ENCODE assay signal across 21 mouse cellular contexts in genomic region chr19:17125380-17125779, GRCm38 (mm10).
DNase-seq lines count a peak whose midpoint lies in the region; ATAC-seq and TF ChIP-seq lines count a peak whose summit lies in the region.
"Had no signal": no experiment of that assay in that cellular context is flagged by ENCODE, and none has a peak within 500 bp of the region (broad histone marks: within the 10 kb centered on the region; RNA-seq: fewer than 3 reads in every experiment).

No protein-coding gene starts in this region.

- no peak for TF ChIP-seq CTCF in liver, adult 2 months (IDR thresholded peaks at IDR 0.05; ENCODE audit: low read depth, low read length)
- no peak for TF ChIP-seq CTCF in CH12.LX (conservative IDR thresholded peaks at IDR 0.05 in 1 of 2, IDR thresholded peaks at IDR 0.05 in 1 of 2; ENCODE audit: low read depth in 2 of 2, low read length in 2 of 2)
- no peak for TF ChIP-seq CTCF in MEL (IDR thresholded peaks at IDR 0.05 in 2 of 3, conservative IDR thresholded peaks at IDR 0.05 in 1 of 3; ENCODE audit: control insufficient read depth in 1 of 3, insufficient read depth in 1 of 3, low read depth in 2 of 3, low read length in 3 of 3, poor library complexity in 1 of 3, severe bottlenecking in 1 of 3)

- no peak for TF ChIP-seq POLR2A in liver, adult 2 months (IDR thresholded peaks at IDR 0.05; ENCODE audit: extremely low read depth, insufficient read depth, low read length)
- TF ChIP-seq POLR2A in CH12.LX (IDR thresholded peaks at IDR 0.05; ENCODE audit: low read depth, low read length) (no peak), MEL (IDR thresholded peaks at IDR 0.05; ENCODE audit: control insufficient read depth in 1 of 2, insufficient read depth in 1 of 2, low read depth in 1 of 2, low read length in 2 of 2, poor library complexity in 1 of 2) (no peak)

- no peak overlapping the region for H3K4me2 ChIP-seq in CH12.LX (ENCODE audit: insufficient read depth, low read depth, poor library complexity, severe bottlenecking)
- no peak overlapping the region for H3K4me2 ChIP-seq in kidney, embryonic 15.5 days
- H3K4me2 ChIP-seq: forebrain, embryonic 13.5 days; hindbrain, embryonic 12.5 days; liver, embryonic 15.5 days; midbrain, embryonic 12.5 days had no signal

- H3K9ac ChIP-seq in liver, adult 2 months (ENCODE audit: low read depth, low read length) = no peak overlapping the region
- H3K9ac ChIP-seq in CH12.LX (ENCODE audit: insufficient read depth, low read depth) = peak overlapping the region; percentile 31; the same call in 1 of the 2 replicates
- H3K9ac ChIP-seq in MEL (ENCODE audit: control insufficient read depth, low read depth, low read length, poor library complexity, severe bottlenecking) = no peak overlapping the region
- H3K9ac ChIP-seq in kidney, embryonic 15.5 days = no peak overlapping the region
- H3K9ac ChIP-seq: forebrain, embryonic 13.5 days; hindbrain, embryonic 12.5 days; liver, embryonic 15.5 days; midbrain, embryonic 12.5 days had no signal

- H3K4me3 ChIP-seq in liver, adult 2 months (ENCODE audit: insufficient read depth, low read depth, low read length) = no peak overlapping the region
- H3K4me3 ChIP-seq in CH12.LX (replicated peaks in 1 of 3; ENCODE audit: low read depth in 2 of 3, low read length in 2 of 3, poor library complexity in 1 of 3) = no peak overlapping the region
- no peak overlapping the region for H3K4me3 ChIP-seq in MEL (ENCODE audit: control insufficient read depth in 1 of 2, insufficient read depth in 1 of 2, low read depth in 2 of 2, low read length in 2 of 2)
- no peak overlapping the region for H3K4me3 ChIP-seq in macrophage (ENCODE audit: inconsistent target)
- H3K4me3 ChIP-seq in kidney, embryonic 15.5 days (replicated peaks) = no peak overlapping the region
- H3K4me3 ChIP-seq: forebrain, embryonic 13.5 days; heart, embryonic 10.5 days; hindbrain, embryonic 12.5 days; left cerebral cortex, adult 2 months; liver, embryonic 15.5 days; midbrain, embryonic 12.5 days had no signal

- WGBS in liver, adult 2 months = 78% methylated on average over 7 of the region's 7 CpGs
- WGBS in macrophage (ENCODE audit: missing documents) = 23% methylated on average over 7 of the region's 7 CpGs
- WGBS in kidney, embryonic 15.5 days = 77% methylated on average over 7 of the region's 7 CpGs

- H3K9me3 ChIP-seq in CH12.LX (replicated peaks; ENCODE audit: low read length) (no peaks in the 10 kb centered on the region), MEL (replicated peaks; ENCODE audit: insufficient read depth, low read length) (no peaks in the 10 kb centered on the region)
- H3K9me3 ChIP-seq in kidney, embryonic 15.5 days (replicated peaks) = no peaks in the 10 kb centered on the region
- H3K9me3 ChIP-seq: forebrain, embryonic 13.5 days; heart, embryonic 10.5 days; hindbrain, embryonic 12.5 days; liver, embryonic 15.5 days; midbrain, embryonic 12.5 days had no signal

- ATAC-seq in kidney, embryonic 15.5 days (replicated peaks; ENCODE audit: low FRiP score) = no peak
- ATAC-seq: forebrain, embryonic 13.5 days; Patski had no signal

- peak; percentile 10 for DNase-seq in liver, adult 2 months (ENCODE audit: extremely low read depth, low read depth, low spot score)
- DNase-seq in liver = no peak
- DNase-seq in CH12.LX (ENCODE audit: extremely low read depth) = no peak
- no peak for DNase-seq in MEL (ENCODE audit: low read depth, low spot score)
- DNase-seq in Muller cell, postnatal 12 days (ENCODE audit: inconsistent ontology term) = no peak
- DNase-seq: adrenal gland, postnatal 14 days; cerebellum, adult 8-10 months; cerebellum, postnatal 36 days; gastrocnemius, postnatal 25 days; kidney, adult 18-20 months; spleen, adult 18-20 months had no signal

- H3K36me3 ChIP-seq in liver, adult 2 months (ENCODE audit: control insufficient read depth, insufficient read depth, low read length) = no peaks in the 10 kb centered on the region
- H3K36me3 ChIP-seq in CH12.LX (replicated peaks in 1 of 2; ENCODE audit: control insufficient read depth in 1 of 2, insufficient read depth in 1 of 2, low read length in 1 of 2) (peaks cover 0 to 9% of the 10 kb centered on the region in 2 experiments), MEL (ENCODE audit: control insufficient read depth in 1 of 2, insufficient read depth in 2 of 2, low read length in 2 of 2) (no peaks in the 10 kb centered on the region), macrophage (ENCODE audit: inconsistent target) (no peaks in the 10 kb centered on the region)
- H3K36me3 ChIP-seq in kidney, embryonic 15.5 days = no peaks in the 10 kb centered on the region
- H3K36me3 ChIP-seq: heart, embryonic 10.5 days; hindbrain, embryonic 12.5 days; liver, embryonic 15.5 days; midbrain, embryonic 12.5 days had no signal

- H3K79me2 ChIP-seq in liver, adult 2 months (ENCODE audit: control insufficient read depth, insufficient read depth, low read length) = no peaks in the 10 kb centered on the region
- no peaks in the 10 kb centered on the region for H3K79me2 ChIP-seq in CH12.LX (replicated peaks; ENCODE audit: control insufficient read depth, extremely low read depth, insufficient read depth, poor library complexity, severe bottlenecking)
- no peaks in the 10 kb centered on the region for H3K79me2 ChIP-seq in MEL (ENCODE audit: control insufficient read depth, insufficient read depth, low read length, poor library complexity)
- no peaks in the 10 kb centered on the region for H3K79me2 ChIP-seq in macrophage (ENCODE audit: inconsistent target)

- H3K4me1 ChIP-seq in liver, adult 2 months (ENCODE audit: control insufficient read depth, insufficient read depth, low read length) = no peaks in the 10 kb centered on the region
- H3K4me1 ChIP-seq in CH12.LX (ENCODE audit: control insufficient read depth in 1 of 2, insufficient read depth in 2 of 2) (peaks cover 6 to 7% of the 10 kb centered on the region in 2 experiments; a peak in 3 of 4 replicates), MEL (ENCODE audit: control insufficient read depth in 1 of 2, insufficient read depth in 2 of 2, low read length in 2 of 2) (no peaks in the 10 kb centered on the region)
- H3K4me1 ChIP-seq in kidney, embryonic 15.5 days = no peaks in the 10 kb centered on the region
- H3K4me1 ChIP-seq: forebrain, embryonic 13.5 days; heart, embryonic 10.5 days; hindbrain, embryonic 12.5 days; liver, embryonic 15.5 days; midbrain, embryonic 12.5 days had no signal

- dilution Hi-C loops in CH12.LX (cut with MboI; ENCODE audit: extremely low pct_ligation_motif_present, extremely low pct_unique_long_range_greater_than_20kb, low sequenced_read_pairs) = no loop called here

- H3K27me3 ChIP-seq in liver, adult 2 months (ENCODE audit: control insufficient read depth, insufficient read depth, low read length) = no peaks in the 10 kb centered on the region
- H3K27me3 ChIP-seq in CH12.LX (replicated peaks) = no peaks in the 10 kb centered on the region
- no peaks in the 10 kb centered on the region for H3K27me3 ChIP-seq in MEL (ENCODE audit: control insufficient read depth in 1 of 2, insufficient read depth in 2 of 2, low read length in 2 of 2)
- H3K27me3 ChIP-seq in kidney, embryonic 15.5 days = no peaks in the 10 kb centered on the region
- H3K27me3 ChIP-seq: forebrain, embryonic 13.5 days; hindbrain, embryonic 12.5 days; liver, embryonic 15.5 days; Patski had no signal

- TF ChIP-seq RAD21 in CH12.LX (IDR thresholded peaks at IDR 0.05; ENCODE audit: low read depth, low read length) = no peak
- TF ChIP-seq RAD21 in MEL (IDR thresholded peaks at IDR 0.05; ENCODE audit: low read depth, low read length) = no peak

- no peak for TF ChIP-seq EP300 in CH12.LX (IDR thresholded peaks at IDR 0.05; ENCODE audit: low read length)
- no peak for TF ChIP-seq EP300 in MEL (IDR thresholded peaks at IDR 0.05; ENCODE audit: low read depth in 1 of 2, low read length in 2 of 2)

- H3K27ac ChIP-seq in liver, adult 2 months (replicated peaks; ENCODE audit: insufficient read depth, low read depth, low read length) = no peak overlapping the region
- H3K27ac ChIP-seq in CH12.LX (ENCODE audit: insufficient read depth, low read depth) (no peak overlapping the region), MEL (ENCODE audit: control insufficient read depth, low read depth, low read length) (no peak overlapping the region), macrophage (peak overlapping the region; percentile 48)
- no peak overlapping the region for H3K27ac ChIP-seq in kidney, embryonic 15.5 days
- H3K27ac ChIP-seq: forebrain, embryonic 13.5 days; heart, embryonic 10.5 days; hindbrain, embryonic 12.5 days; kidney, postnatal 0 days; left cerebral cortex, adult 2 months; liver, embryonic 15.5 days; midbrain, embryonic 12.5 days had no signal

- in situ Hi-C loops in CH12.LX (cut with MboI; ENCODE audit: low pct_ligation_motif_present, low pct_unique_long_range_greater_than_20kb, low sequenced_read_pairs) = no loop called here

TF ChIP-seq in CH12.LX, 34 proteins besides CTCF, POLR2A, EP300 and RAD21 (continues in another document):
- TF ChIP-seq SMC3 (IDR thresholded peaks at IDR 0.05; ENCODE audit: low read depth, low read length) (no peak), UBTF (IDR thresholded peaks at IDR 0.05; ENCODE audit: low read depth, low read length) (no peak), USF1 (IDR thresholded peaks at IDR 0.05; ENCODE audit: low read depth, low read length) (no peak), TBP (conservative IDR thresholded peaks at IDR 0.05; ENCODE audit: low read depth, low read length) (no peak), IRF4 (IDR thresholded peaks at IDR 0.05; ENCODE audit: low read depth, low read length) (no peak), GABPA (IDR thresholded peaks at IDR 0.05; ENCODE audit: insufficient replicate concordance, low read depth, low read length) (no peak), E2F4 (IDR thresholded peaks at IDR 0.05; ENCODE audit: insufficient replicate concordance, low read depth, low read length) (no peak), POLR2AphosphoS2 (IDR thresholded peaks at IDR 0.05; ENCODE audit: low read depth, low read length) (no peak), TCF12 (IDR thresholded peaks at IDR 0.05; ENCODE audit: low read depth, low read length) (no peak)

TF ChIP-seq in MEL, 35 proteins besides CTCF, POLR2A, EP300 and RAD21:
- TF ChIP-seq POLR2AphosphoS5 (IDR thresholded peaks at IDR 0.05; ENCODE audit: borderline replicate concordance, low read depth, low read length) (no peak), SMC3 (IDR thresholded peaks at IDR 0.05; ENCODE audit: low read depth, low read length) (0 out of 2 replicates have a peak, but pooled peaks have one; percentile 1), ZKSCAN1 (IDR thresholded peaks at IDR 0.05; ENCODE audit: low read depth, low read length) (no peak)
